Mouse (Mus musculus) ES-E14 (cell line): Measurements from ENCODE around the gene Tfdp1.

Experiments
- CHD2 ChIP-seq: IDR thresholded peaks from 2 replicates; pipeline ENCODE4 v1.6.1; 2014; ENCODE audit warnings: mild to moderate bottlenecking, low read depth, low read length, inconsistent platforms
- HCFC1 ChIP-seq: IDR thresholded peaks from 2 replicates; pipeline ENCODE4 v1.6.1; 2012; ENCODE audit warnings: low read length, inconsistent platforms, borderline replicate concordance; ENCODE audit not compliant: insufficient read depth
- ZC3H11A ChIP-seq: IDR thresholded peaks from 2 replicates; pipeline ENCODE4 v1.6.1; 2012; ENCODE audit warnings: low read depth, mild to moderate bottlenecking, inconsistent platforms, low read length, borderline replicate concordance
- ZNF384 ChIP-seq: IDR thresholded peaks from 2 replicates; pipeline ENCODE4 v1.6.1; 2012; ENCODE audit warnings: low read depth, low read length, inconsistent platforms

DNA sequence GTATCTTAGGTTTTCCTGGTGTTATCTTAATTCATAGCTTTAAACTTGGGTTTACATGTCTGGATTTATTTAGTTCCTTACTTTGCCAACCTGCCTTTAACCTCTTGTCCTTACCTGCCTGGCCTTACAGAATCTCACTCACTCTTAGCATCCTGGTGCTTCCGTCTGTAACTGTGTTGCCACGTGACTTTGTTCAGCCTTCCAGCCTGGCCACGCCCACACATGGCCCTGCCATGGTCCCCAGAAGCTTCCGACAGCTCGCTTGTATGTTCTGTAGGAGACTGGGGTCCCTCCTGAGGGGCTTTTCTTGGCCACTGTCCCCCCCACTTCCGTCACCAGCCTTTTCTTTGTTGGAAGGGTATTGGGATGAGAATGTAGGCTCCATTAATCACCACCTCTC, 17.7 kb downstream of the Tfdp1 start:
- TF ChIP-seq CHD2 (no peak), ZC3H11A (no peak), ZNF384 (no peak), HCFC1 (no peak)
